Mouse (Mus musculus): ENCODE data around the gene Pcdh15.

- TF ChIP-seq POLR2A (IDR thresholded peaks at IDR 0.05; ENCODE audit: low read depth, low read length), result no peak
- no peak for TF ChIP-seq CTCF (IDR thresholded peaks at IDR 0.05; ENCODE audit: borderline replicate concordance, insufficient read depth, low read length)
Measured at GRCm38 (mm10) chr10:73907626-73908025, 808.5 kb downstream of the Pcdh15 start.
